Mouse (Mus musculus) activated CD4-positive, CD25-positive, alpha-beta regulatory T cell, adult 9 weeks (primary cell): ENCODE data around the gene Pla2g16. TPM values are rescaled to one million over a fixed set of nuclear protein-coding genes. Genes with fewer than 3 reads are reported as not detected.

Experiments used
- polyA plus RNA-seq: library from polyadenylated mRNA; unstranded; fragments of 100-300 nt; shearing (Covaris generic); gene quantifications from one replicate; pipeline ENCODE4 v1.2.1, GENCODE M21; 2017

Gene Pla2g16
- 125 TPM for polyA plus RNA-seq

DNA sequence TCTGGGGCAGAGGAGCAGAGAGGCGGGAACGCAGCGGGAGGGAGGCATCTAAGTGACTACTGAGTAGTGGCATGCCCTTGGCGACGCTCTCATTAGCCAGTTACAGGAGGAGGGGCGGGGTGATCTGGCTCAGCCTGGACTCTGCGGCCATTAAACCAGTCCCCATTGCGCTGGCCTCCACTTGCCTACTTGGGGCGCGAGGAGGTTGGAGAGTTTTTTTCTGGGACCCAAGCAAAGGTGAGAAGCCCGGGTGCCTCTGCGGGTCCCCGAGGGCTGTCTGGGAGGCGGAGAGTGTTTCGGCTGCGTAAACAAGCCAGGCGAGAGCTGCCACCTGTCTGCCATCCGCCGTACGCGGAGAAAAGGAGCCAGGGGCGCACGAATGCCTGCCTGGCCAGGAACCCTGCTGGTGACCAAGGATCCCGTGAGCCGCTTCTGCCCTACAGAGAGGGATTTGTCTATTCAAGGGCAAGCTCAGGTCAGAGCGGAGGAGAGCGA is at the start of gene Pla2g16:
Gene Pla2g16 (plus strand): TSS at position 132 of the 495 bp plus-strand sequence.

GRCm38 (mm10) chr19:7606801-7607689 is 49.8 kb downstream of the Pla2g16 start, which contains the start of gene Lgals12:
TSS of gene Lgals12 (minus strand) at chr19:7607193.

GRCm38 (mm10) chr19:7611942-7612757 is 54.9 kb downstream of the Pla2g16 start, which contains the start of gene Hrasls5:
TSS of gene Hrasls5 (plus strand) at chr19:7612541.

Other genes with a start within 250 kb of the Pla2g16 start
- 83.4 TPM for gene Mark2, start 215.6 kb upstream of the Pla2g16 start, polyA plus RNA-seq
- 6.5 TPM for gene Spindoc, start 174.5 kb upstream of the Pla2g16 start, polyA plus RNA-seq
- gene 2700081O15Rik, start 139.8 kb upstream of the Pla2g16 start, polyA plus RNA-seq, result 0.09 TPM
- 121 TPM for gene Rtn3, start 74.2 kb upstream of the Pla2g16 start, polyA plus RNA-seq
- gene Atl3, start 63.4 kb upstream of the Pla2g16 start, polyA plus RNA-seq, result 19.6 TPM
- gene Lgals12, start 49.7 kb downstream of the Pla2g16 start, polyA plus RNA-seq, result not detected
- gene Hrasls5, start 55.1 kb downstream of the Pla2g16 start, polyA plus RNA-seq, result not detected
- not detected for gene Slc22a19, start 153.9 kb downstream of the Pla2g16 start, polyA plus RNA-seq
- gene Slc22a26, start 245.2 kb downstream of the Pla2g16 start, polyA plus RNA-seq, result not detected